Mouse (Mus musculus) bone marrow, adult 2 months (tissue): Measurements from ENCODE around the gene Gemin5.

Experiments used
- CTCF ChIP-seq: fragments of 200-500 bp; IDR thresholded peaks from 2 replicates; pipeline ENCODE4 v1.5.1; 2011; ENCODE audit warnings: low read length, control low read depth; ENCODE audit not compliant: control insufficient read depth, insufficient read depth
- POLR2A ChIP-seq: fragments of 200-500 bp; IDR thresholded peaks from 2 replicates; pipeline ENCODE4 v1.6.1; 2011; ENCODE audit warnings: low read depth, mild to moderate bottlenecking, control low read depth, low read length, borderline replicate concordance; ENCODE audit not compliant: control insufficient read depth

DNA sequence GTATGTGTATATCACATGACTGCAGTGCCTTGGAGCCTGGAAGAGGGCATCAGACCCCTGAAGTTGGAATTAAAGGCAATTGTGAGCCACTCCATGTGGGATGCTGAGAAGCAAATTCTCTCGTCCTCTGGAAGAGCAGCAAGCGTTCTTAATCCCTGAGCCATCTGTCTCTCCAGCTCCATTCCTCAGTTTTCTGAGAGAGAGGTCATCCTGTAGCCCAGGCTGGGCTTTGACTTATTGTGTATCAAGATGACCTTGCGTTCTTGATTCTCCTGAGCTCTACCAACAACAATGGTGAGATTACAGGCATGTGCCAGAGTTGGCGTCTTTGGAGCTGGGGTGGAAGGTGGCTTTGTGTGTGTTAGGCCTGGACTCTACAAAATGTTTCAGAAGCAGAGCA lies 73.6 kb downstream of the Gemin5 start:
- TF ChIP-seq CTCF = no peak
- no peak for TF ChIP-seq POLR2A
